Mouse (Mus musculus) liver, embryonic 18 days (tissue): ENCODE data around the gene Atp5k. TPM values are rescaled to one million over a fixed set of nuclear protein-coding genes. Genes with fewer than 3 reads are reported as not detected.

Experiments
- polyA plus RNA-seq: library from polyadenylated mRNA; depleted of rRNA; stranded (reverse); fragments of >200 nt; gene quantifications from 2 replicates; pipeline ENCODE4 v1.2.3, GENCODE M21; 2012; rRNA removed

The Atp5k gene
- 78.4 and 83.0 TPM in 2 replicates for polyA plus RNA-seq

GRCm38 (mm10) chr5:108433804-108434587 is at the start of gene Atp5k:
TSS of gene Atp5k (minus strand) at chr5:108434448.

GRCm38 (mm10) chr5:108461082-108462065 is 27.1 kb upstream of the Atp5k start, which contains the start of gene Pcgf3:
TSS of gene Pcgf3 (plus strand) at chr5:108461232.

GRCm38 (mm10) chr5:108448785-108449668 is 14.8 kb upstream of the Atp5k start, which contains the start of gene Mfsd7a:
TSS of gene Mfsd7a (minus strand) at chr5:108448891.

GRCm38 (mm10) chr5:108388201-108388600 is 46.0 kb downstream of the Atp5k start, which contains the start of gene Pde6b:
TSS of gene Pde6b (plus strand) at chr5:108388391.

Other genes with a start within 250 kb of the Atp5k start
- 13.7 and 13.9 TPM in 2 replicates for gene Dr1, start 165.6 kb downstream of the Atp5k start, polyA plus RNA-seq
- 2.8 TPM in 2 replicates for gene Pigg, start 121.8 kb downstream of the Atp5k start, polyA plus RNA-seq
- gene Gm42517, start 66.5 kb downstream of the Atp5k start, polyA plus RNA-seq: 0.32 and 0.35 TPM in 2 replicates
- gene Pde6b, start 46.1 kb downstream of the Atp5k start, polyA plus RNA-seq: 0.01 TPM in 2 replicates
- 1.6 TPM in 2 replicates for gene Mfsd7a, start 14.4 kb upstream of the Atp5k start, polyA plus RNA-seq
- 4.8 and 5.7 TPM in 2 replicates for gene Pcgf3, start 26.8 kb upstream of the Atp5k start, polyA plus RNA-seq
- gene Cplx1, start 115.6 kb upstream of the Atp5k start, polyA plus RNA-seq: 0.01 TPM in 2 replicates
- gene Gak, start 195.3 kb upstream of the Atp5k start, polyA plus RNA-seq: 20.4 and 23.1 TPM in 2 replicates
- gene Tmem175, start 195.3 kb upstream of the Atp5k start, polyA plus RNA-seq: 7.3 and 7.5 TPM in 2 replicates
- 3.8 and 5.2 TPM in 2 replicates for gene Idua, start 225.9 kb upstream of the Atp5k start, polyA plus RNA-seq
- 7.9 and 8.5 TPM in 2 replicates for gene Dgkq, start 235.2 kb upstream of the Atp5k start, polyA plus RNA-seq
- gene Slc26a1, start 241.1 kb upstream of the Atp5k start, polyA plus RNA-seq: 19.4 and 24.4 TPM in 2 replicates